Mouse (Mus musculus) neural tube, embryonic 12.5 days (tissue): ENCODE measurements around the gene Parp3. TPM values are rescaled to one million over a fixed set of nuclear protein-coding genes. Genes with fewer than 3 reads are reported as not detected.
A peak's percentile ranks its signal among the peaks of the same experiment; 100 is the strongest.

Experiments
- ATAC-seq: fragments of 200-750 bp; cut with Nextera tagmentation; 2 replicates; pipeline ENCODE4 v1.8.0; 2017; ENCODE audit warnings: low read depth, mild to moderate bottlenecking, moderate TSS enrichment, moderate library complexity; ENCODE audit not compliant: low FRiP score
- H3K27ac ChIP-seq: fragments of 300-500 bp; sonication (generic); 2 replicates; pipeline ENCODE4 v1.5.1; 2016
- H3K27me3 ChIP-seq: fragments of 300-500 bp; sonication (generic); replicated peaks from 2 replicates; pipeline ENCODE4 v1.6.1; 2016; ENCODE audit warnings: mild to moderate bottlenecking
- H3K36me3 ChIP-seq: fragments of 300-500 bp; sonication (generic); 2 replicates; pipeline ENCODE4 v1.6.1; 2016; ENCODE audit warnings: mild to moderate bottlenecking
- H3K4me1 ChIP-seq: fragments of 300-500 bp; sonication (generic); 2 replicates; pipeline ENCODE4 v1.6.1; 2016
- H3K4me2 ChIP-seq: fragments of 300-500 bp; sonication (generic); replicated peaks from 2 replicates; pipeline ENCODE4 v1.6.1; 2016; ENCODE audit warnings: mild to moderate bottlenecking
- H3K4me3 ChIP-seq: fragments of 300-500 bp; sonication (generic); 2 replicates; pipeline ENCODE4 v1.5.1; 2016
- H3K9ac ChIP-seq: fragments of 300-500 bp; sonication (generic); 2 replicates; pipeline ENCODE4 v1.6.1; 2016; ENCODE audit warnings: mild to moderate bottlenecking
- H3K9me3 ChIP-seq: fragments of 300-500 bp; sonication (generic); 2 replicates; pipeline ENCODE4 v1.6.1; 2016; ENCODE audit warnings: mild to moderate bottlenecking
- WGBS: fragments of 180-500 bp; shearing (Covaris S2); methylation state at CpG from one replicate; pipeline ENCODE4 v1.1.7; 2016; 5-methylcytosine and 5-hydroxymethylcytosine counted together
- polyA plus RNA-seq: library from polyadenylated mRNA; unstranded; fragments of >200 nt; fragmentation: Nextera tagmentation; extraction: Ambion mirVana; gene quantifications from 2 replicates; pipeline ENCODE4 v1.2.1, GENCODE M21; 2016

Gene Parp3
- polyA plus RNA-seq, 1 experiment from 2014 or later, result 2.2 TPM

DNA sequence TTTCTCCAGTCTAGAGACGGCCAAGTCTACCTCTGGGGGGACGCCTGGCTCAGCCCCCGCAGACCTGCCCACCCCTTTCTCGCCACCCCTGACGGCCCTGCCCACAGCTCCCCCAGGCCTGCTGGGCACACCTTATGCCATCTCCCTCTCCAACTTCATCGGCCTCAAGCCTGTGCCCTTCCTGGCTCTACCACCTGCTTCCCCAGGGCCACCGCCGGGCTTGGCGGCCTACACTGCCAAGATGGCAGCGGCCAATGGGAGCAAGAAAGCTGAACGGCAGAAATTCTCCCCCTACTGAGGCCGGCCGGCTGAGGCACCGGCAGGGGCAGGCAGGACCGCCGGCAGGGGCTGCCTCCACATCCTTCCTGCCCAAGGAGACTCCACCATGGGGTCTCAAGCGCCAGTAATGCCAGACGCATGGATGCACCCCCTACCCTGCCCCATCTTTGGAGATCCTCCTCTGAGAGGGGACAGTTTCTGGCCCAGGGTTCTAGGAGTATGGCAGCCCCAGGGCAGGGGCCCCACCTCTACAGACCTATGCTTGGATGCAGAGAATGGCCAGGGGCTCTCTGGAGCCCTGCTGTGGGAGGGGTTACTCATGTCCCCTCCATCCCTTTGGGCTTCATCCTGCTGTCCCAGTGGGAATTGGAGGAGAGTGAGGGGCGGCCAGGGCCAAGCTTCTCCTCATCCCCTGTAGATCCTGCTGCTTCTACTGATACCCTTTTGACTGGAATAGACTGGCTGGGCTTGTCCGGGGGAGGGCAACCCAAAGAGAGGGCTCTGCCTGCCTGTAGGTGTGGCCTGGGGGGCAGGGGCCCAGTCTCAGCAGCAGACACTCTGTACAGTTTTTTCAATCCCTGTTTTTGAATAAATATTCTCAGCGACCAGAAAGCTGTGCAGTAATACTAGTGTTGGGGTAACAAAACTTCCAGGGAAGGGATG is 13.4 kb downstream of the Parp3 start:
- Histone ChIP-seq H3K9ac (no peak overlapping the region), H3K4me2 (no peak overlapping the region; the same call in 1 of the 2 replicates), H3K9me3 (no peaks in the 10 kb centered on the region), H3K36me3 (peaks cover 53% of the 10 kb centered on the region), H3K4me3 (no peak overlapping the region), H3K4me1 (peaks cover 52% of the 10 kb centered on the region), H3K27me3 (peaks cover 4% of the 10 kb centered on the region; the same call in 1 of the 2 replicates), H3K27ac (no peak overlapping the region)
- WGBS, result 83% methylated on average over 21 of the region's 21 CpGs
- no peak for ATAC-seq

DNA sequence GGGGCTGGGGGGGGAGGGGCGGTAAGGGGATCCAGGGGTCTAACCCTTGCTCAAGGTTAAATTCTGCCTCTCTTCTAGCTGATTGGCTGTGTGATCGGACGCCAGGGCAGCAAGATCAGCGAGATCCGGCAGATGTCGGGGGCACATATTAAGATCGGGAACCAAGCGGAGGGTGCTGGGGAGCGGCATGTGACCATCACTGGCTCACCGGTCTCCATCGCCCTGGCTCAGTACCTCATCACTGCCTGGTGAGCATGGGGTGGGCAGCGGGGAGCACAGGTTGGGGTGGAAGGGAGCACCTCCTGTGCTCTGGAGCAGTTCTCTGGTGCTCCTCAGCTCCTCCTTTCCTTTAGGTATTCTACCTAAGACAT is 14.3 kb downstream of the Parp3 start:
- Histone ChIP-seq H3K9me3 (no peaks in the 10 kb centered on the region), H3K27ac (no peak overlapping the region)
- no peak for ATAC-seq

DNA sequence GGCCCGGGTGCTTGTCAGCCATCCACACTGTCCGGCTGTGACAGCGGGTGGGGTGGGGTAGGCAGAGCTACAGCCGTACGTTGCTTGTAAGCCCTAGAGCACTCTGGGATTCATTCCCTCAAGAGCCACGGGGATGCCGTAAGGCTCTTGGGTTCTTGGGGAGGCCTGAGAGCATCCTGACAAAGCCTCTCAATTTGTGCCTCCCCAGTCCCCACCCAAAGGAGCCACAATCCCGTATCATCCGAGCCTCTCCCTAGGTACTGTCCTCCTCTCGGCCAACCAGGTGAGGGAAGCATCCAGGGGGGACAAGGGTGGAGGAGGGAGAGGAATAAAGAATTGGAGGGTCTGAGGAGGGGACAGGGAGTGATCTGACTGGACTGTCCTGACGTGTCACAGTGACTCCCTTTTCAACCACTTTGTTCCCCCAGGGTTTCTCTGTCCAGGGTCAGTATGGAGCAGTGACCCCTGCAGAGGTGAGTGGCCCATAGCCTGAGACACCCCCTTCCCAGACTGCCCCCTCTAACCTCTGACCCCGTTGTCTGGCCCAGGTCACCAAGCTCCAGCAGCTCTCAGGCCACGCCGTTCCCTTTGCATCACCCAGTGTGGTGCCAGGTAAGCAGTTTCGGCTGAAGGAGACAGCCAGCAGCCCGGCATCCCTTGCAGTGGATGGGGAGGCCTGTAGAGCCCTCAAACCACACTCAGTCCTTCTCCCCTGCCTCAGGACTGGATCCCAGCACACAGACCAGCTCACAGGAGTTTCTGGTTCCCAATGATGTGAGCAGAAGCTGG is 14.9 kb downstream of the Parp3 start:
- no peak overlapping the region for H3K4me2 ChIP-seq
- 86% methylated on average over 16 of the region's 16 CpGs for WGBS
- H3K4me3 ChIP-seq, result no peak overlapping the region
- ATAC-seq, result no peak
- H3K27me3 ChIP-seq, result peaks cover 4% of the 10 kb centered on the region; the same call in 1 of the 2 replicates
- H3K4me1 ChIP-seq, result peaks cover 67% of the 10 kb centered on the region
- H3K27ac ChIP-seq, result no peak overlapping the region
- H3K36me3 ChIP-seq, result peaks cover 53% of the 10 kb centered on the region
- H3K9ac ChIP-seq, result no peak overlapping the region
- no peaks in the 10 kb centered on the region for H3K9me3 ChIP-seq

More for the DNA sequence above, 14.3 kb downstream of the Parp3 start:
- Histone ChIP-seq H3K4me2 (no peak overlapping the region), H3K9ac (no peak overlapping the region), H3K36me3 (peaks cover 53% of the 10 kb centered on the region), H3K4me3 (no peak overlapping the region), H3K27me3 (peaks cover 4% of the 10 kb centered on the region; the same call in 1 of the 2 replicates), H3K4me1 (peaks cover 61% of the 10 kb centered on the region)
- 93% methylated on average over 12 of the region's 12 CpGs for WGBS

DNA sequence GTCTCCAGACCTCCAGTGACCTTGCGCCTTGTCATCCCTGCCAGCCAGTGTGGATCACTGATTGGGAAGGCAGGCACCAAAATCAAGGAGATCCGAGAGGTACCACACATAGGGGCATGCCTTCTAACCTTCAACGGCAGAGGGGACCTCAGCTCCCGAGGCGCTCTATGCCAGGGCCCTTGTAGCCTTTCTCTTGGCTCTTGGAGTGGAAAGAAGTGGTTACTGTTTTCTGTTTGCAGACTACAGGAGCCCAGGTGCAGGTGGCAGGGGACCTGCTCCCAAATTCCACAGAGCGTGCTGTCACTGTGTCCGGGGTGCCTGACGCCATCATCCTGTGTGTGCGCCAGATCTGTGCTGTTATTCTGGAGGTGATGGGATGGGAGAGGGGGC is 15.7 kb downstream of the Parp3 start:
- peaks cover 53% of the 10 kb centered on the region for H3K36me3 ChIP-seq
- H3K4me2 ChIP-seq, result no peak overlapping the region
- peaks cover 75% of the 10 kb centered on the region for H3K4me1 ChIP-seq
- H3K4me3 ChIP-seq, result no peak overlapping the region
- 93% methylated on average over 9 of the region's 9 CpGs for WGBS
- ATAC-seq, result no peak
- H3K9me3 ChIP-seq, result no peaks in the 10 kb centered on the region
- no peak overlapping the region for H3K27ac ChIP-seq
- H3K27me3 ChIP-seq, result peaks cover 4% of the 10 kb centered on the region; the same call in 1 of the 2 replicates
- peak overlapping the region; percentile 38; the same call in 1 of the 2 replicates for H3K9ac ChIP-seq

DNA sequence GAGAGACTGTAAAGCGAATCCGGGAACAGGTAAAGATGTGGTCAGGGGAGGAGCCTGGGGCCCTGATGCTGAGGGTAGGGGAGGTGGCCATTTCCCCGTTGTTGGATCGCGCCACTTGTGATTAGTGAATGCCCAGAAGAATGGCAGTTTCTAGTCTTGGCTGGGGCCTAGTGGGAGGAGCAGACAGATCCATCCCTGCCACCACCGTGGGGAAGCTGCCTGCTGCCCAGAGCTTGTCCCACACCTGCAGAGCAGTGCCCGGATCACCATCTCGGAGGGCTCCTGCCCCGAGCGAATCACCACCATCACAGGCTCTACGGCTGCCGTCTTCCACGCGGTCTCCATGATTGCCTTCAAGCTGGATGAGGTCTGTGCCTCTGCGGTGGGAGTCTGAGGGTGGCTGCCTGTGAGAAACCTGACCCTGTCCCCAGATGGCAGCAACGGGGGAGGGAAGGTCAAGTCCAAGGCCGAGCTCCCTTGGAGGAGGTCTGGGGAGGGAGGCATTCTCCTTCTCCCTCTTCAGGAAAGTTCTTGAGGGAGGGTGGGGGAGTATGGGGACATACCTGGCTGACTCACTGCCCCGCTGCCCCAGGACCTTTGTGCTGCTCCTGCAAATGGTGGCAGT is 16.2 kb downstream of the Parp3 start:
- Histone ChIP-seq H3K4me1 (peaks cover 77% of the 10 kb centered on the region), H3K27me3 (peaks cover 4% of the 10 kb centered on the region; the same call in 1 of the 2 replicates), H3K4me2 (peak overlapping the region; percentile 22; the same call in 1 of the 2 replicates), H3K9me3 (no peaks in the 10 kb centered on the region), H3K27ac (no peak overlapping the region), H3K9ac (peak overlapping the region; percentile 38; the same call in 1 of the 2 replicates), H3K4me3 (no peak overlapping the region), H3K36me3 (peaks cover 53% of the 10 kb centered on the region)
- 77% methylated on average over 18 of the region's 18 CpGs for WGBS
- no peak for ATAC-seq

DNA sequence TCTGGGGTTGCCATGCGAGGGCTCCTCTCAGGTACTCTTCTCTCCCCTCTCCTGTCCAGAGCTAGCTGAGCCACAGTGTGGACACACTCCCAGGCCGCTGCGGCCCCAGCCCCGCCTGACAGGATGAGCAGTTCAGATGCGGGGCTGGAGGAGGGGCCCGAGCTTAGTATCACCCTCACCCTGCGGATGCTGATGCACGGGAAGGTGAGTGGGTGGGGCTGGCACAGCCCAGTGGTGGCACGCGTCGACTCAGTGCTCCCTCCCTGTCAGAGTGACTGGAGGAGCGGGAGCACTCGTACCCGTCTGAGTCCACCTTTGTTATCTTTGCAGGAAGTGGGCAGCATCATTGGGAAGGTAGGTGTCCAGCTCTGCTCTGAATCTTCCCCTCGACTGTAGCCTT is 16.8 kb downstream of the Parp3 start:
- H3K27ac ChIP-seq, result no peak overlapping the region
- peak overlapping the region; percentile 22; the same call in 1 of the 2 replicates for H3K4me2 ChIP-seq
- ATAC-seq, result no peak
- peaks cover 53% of the 10 kb centered on the region for H3K36me3 ChIP-seq
- H3K27me3 ChIP-seq, result 0 out of 2 replicates have a peak, but pooled peaks cover 4% of the 10 kb centered on the region
- 83% methylated on average over 15 of the region's 15 CpGs for WGBS
- H3K9ac ChIP-seq, result no peak overlapping the region
- peaks cover 77% of the 10 kb centered on the region for H3K4me1 ChIP-seq
- no peaks in the 10 kb centered on the region for H3K9me3 ChIP-seq
- no peak overlapping the region for H3K4me3 ChIP-seq

DNA sequence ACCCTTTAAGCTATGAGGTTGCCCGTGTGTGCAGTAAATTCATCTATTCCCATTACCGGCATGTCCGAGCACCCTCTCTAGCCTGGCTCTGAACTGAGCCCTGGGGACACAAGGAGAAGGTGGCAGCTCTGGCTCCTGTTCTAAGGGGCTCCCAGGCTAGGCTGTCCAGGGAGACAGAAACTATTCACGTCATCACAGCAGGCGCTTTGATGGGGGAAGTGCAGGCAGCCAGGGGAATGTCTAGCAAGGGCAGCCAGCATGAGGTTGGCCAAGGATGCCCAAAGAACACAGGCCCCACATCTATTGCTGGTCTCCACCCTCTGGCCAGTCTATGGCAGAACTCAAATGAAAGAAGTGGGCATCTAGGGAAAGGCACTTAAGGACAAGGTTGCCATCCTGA is 18.8 kb downstream of the Parp3 start:
- H3K4me2 ChIP-seq, result peak overlapping the region; percentile 92
- peak overlapping the region; percentile 93 for H3K9ac ChIP-seq
- no peak overlapping the region for H3K27ac ChIP-seq
- no peak for ATAC-seq
- WGBS, result 54% methylated on average over 5 of the region's 5 CpGs
- peaks cover 65% of the 10 kb centered on the region for H3K4me1 ChIP-seq
- H3K36me3 ChIP-seq, result peaks cover 37% of the 10 kb centered on the region
- no peaks in the 10 kb centered on the region for H3K27me3 ChIP-seq
- no peaks in the 10 kb centered on the region for H3K9me3 ChIP-seq
- no peak overlapping the region for H3K4me3 ChIP-seq

DNA sequence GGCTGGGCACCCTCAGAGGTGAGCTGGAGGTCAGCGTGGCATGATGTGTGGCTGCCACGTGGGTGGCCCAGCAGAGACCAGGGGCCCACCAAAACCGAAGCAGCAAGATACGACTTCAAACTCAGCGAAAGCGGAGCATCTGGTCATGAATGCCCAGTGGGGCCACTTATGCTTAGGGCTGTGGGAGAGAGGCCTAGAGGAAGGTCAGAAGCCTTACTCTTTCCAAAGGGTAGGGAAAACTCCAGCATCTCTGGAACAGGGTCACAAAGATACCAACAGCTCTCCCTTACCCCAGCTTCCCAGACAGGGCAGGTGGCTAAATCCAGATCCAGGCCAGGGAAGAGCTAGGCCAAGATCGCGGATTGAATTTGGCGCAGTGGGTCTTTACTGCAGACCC is 19.6 kb downstream of the Parp3 start:
- Histone ChIP-seq H3K27me3 (no peaks in the 10 kb centered on the region), H3K4me3 (peak overlapping the region; percentile 67), H3K4me2 (peak overlapping the region; percentile 92), H3K9me3 (no peaks in the 10 kb centered on the region), H3K9ac (peak overlapping the region; percentile 93), H3K36me3 (peaks cover 29% of the 10 kb centered on the region), H3K27ac (peak overlapping the region; percentile 95; the same call in 1 of the 2 replicates), H3K4me1 (peaks cover 73% of the 10 kb centered on the region)
- ATAC-seq, result no peak
- 33% methylated on average over 9 of the region's 9 CpGs for WGBS

DNA sequence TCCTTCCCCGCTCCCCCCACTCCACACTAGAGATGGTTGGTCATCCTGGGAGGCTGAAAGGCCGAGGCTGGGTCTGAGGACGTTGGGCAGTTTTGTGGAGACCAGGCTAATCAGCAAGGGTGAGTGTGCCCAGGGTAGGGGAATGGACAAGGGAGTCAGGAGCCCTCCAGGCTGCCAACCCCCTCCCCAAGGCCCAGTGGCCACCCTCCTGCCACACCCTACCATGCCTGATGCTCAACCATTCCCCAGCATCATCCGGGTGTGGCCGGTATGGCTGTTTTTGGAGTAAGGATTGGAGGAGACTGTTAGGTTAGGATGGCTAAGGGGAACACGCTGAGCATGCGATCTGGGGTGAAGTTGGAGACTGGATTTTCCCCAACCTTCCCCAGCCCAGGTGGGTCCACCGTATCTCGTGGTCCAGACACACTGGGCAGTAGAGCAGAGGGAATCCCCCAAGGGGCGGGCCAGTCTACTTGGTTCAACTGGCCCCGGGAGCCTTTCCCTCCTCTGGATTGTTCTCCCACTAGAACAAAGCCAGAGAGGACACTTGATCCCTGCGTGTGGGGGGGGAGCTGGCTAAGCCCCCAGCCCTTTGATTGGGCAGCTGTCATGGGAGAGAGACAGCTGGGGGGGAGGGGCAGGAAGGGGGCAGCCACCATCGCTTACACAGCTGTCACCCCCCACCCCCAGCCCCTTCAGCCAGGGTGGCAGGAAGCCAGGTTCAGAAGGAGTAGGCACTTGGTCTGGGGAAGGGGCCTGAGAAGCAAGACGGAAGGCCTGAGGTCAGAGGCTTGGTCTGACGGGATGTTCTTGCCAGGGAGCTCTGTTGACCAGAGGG is 20.2 kb downstream of the Parp3 start:
- Histone ChIP-seq H3K9me3 (no peaks in the 10 kb centered on the region), H3K27ac (peak overlapping the region; percentile 95), H3K4me3 (peak overlapping the region; percentile 67), H3K27me3 (no peaks in the 10 kb centered on the region), H3K4me1 (peaks cover 78% of the 10 kb centered on the region), H3K4me2 (peak overlapping the region; percentile 92), H3K36me3 (peaks cover 23% of the 10 kb centered on the region), H3K9ac (peak overlapping the region; percentile 93)
- peak; percentile 5; the same call in 1 of the 2 replicates for ATAC-seq
- WGBS, result 30% methylated on average over 15 of the region's 15 CpGs

DNA sequence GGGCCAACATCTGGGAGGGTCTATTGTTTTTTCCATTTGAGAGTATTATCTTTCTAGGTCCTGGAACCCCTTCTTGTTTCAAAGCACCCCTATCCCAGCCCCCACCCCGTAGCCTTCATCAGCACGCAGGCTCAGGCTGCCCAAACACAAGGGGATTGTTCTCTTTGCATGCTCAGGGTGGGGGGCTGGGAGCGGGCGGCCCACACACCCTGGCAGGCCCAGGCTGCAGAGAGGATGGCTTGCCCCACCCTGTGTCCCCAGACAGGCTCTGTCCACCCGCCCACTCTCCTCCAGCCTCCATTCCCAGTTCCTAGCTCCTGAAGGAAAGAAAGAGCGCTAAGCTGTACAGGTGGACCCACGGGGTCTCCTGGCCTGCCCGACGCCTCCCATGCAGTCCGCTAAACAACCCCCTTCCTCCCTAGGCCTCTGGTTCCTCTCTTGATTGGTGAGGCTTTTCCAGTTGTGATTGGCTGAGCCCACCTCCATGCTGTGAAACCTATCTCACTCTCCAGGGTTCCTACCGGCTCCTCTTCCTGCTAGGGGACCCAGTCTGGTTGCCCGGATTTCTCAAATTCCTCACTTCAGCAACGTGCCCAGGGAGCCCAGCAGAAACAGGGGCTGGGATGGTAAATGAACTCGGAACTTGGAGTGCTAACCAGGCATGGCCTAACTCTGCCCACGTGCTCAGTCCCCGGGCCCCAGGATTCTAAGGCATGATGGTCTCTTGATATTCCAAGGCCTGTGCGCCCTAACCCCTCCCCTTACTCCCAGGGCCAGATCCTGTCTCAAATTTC is 21.7 kb downstream of the Parp3 start:
- H3K4me1 ChIP-seq, result peaks cover 81% of the 10 kb centered on the region
- H3K4me2 ChIP-seq, result peak overlapping the region; percentile 92
- H3K4me3 ChIP-seq, result peak overlapping the region; percentile 67
- H3K9me3 ChIP-seq, result no peaks in the 10 kb centered on the region
- H3K27me3 ChIP-seq, result no peaks in the 10 kb centered on the region
- 2% methylated on average over 17 of the region's 17 CpGs for WGBS
- ATAC-seq, result peak; percentile 17
- peak overlapping the region; percentile 93 for H3K9ac ChIP-seq
- peak overlapping the region; percentile 95 for H3K27ac ChIP-seq
- peaks cover 9% of the 10 kb centered on the region for H3K36me3 ChIP-seq
